Mouse (Mus musculus) bone marrow, adult 2 months (tissue): ENCODE data around the gene Pyurf.

Source experiments
- CTCF ChIP-seq: fragments of 200-500 bp; IDR thresholded peaks from 2 replicates; pipeline ENCODE4 v1.5.1; 2011; ENCODE audit warnings: low read length, control low read depth; ENCODE audit not compliant: control insufficient read depth, insufficient read depth
- POLR2A ChIP-seq: fragments of 200-500 bp; IDR thresholded peaks from 2 replicates; pipeline ENCODE4 v1.6.1; 2011; ENCODE audit warnings: low read depth, mild to moderate bottlenecking, control low read depth, low read length, borderline replicate concordance; ENCODE audit not compliant: control insufficient read depth

- TF ChIP-seq CTCF (no peak), POLR2A (no peak)
Observed at GRCm38 (mm10) chr6:57703703-57704102, 11.8 kb upstream of the Pyurf start.
